Mouse (Mus musculus) CH12.LX (cell line): ENCODE measurements around the gene Shq1. TPM values are rescaled to one million over a fixed set of nuclear protein-coding genes. Genes with fewer than 3 reads are reported as not detected.

Experiments used
- DNase-seq: peaks from one replicate; pipeline ENCODE4 v3.0.0-alpha.2; 2013; ENCODE audit errors: extremely low read depth
- H3K27ac ChIP-seq: 2 replicates; pipeline ENCODE4 v1.5.1; 2012; ENCODE audit warnings: low read depth, mild to moderate bottlenecking, control low read depth, moderate library complexity; ENCODE audit not compliant: insufficient read depth
- H3K27me3 ChIP-seq: replicated peaks from 2 replicates; pipeline ENCODE3; 2012; ENCODE audit warnings: inconsistent platforms
- H3K36me3 ChIP-seq, 2 experiments: replicated peaks in 1 of 2; 2 replicates each; pipeline versions ENCODE3 to v1.6.1; 2012; ENCODE audit warnings: inconsistent platforms in 1 of 2, low read length in 1 of 2, mild to moderate bottlenecking in 1 of 2, mixed read lengths in 1 of 2, moderate library complexity in 1 of 2; ENCODE audit not compliant: control insufficient read depth in 1 of 2, insufficient read depth in 1 of 2
- H3K4me1 ChIP-seq, 2 experiments: 2 replicates each; pipeline ENCODE4 v1.6.1; 2012; ENCODE audit warnings: inconsistent platforms in 1 of 2, moderate library complexity in 1 of 2; ENCODE audit not compliant: insufficient read depth in 2 of 2, control insufficient read depth in 1 of 2
- H3K4me2 ChIP-seq: 2 replicates; pipeline ENCODE4 v1.6.1; 2012; ENCODE audit warnings: low read depth, mild to moderate bottlenecking, control low read depth; ENCODE audit not compliant: poor library complexity, insufficient read depth, severe bottlenecking
- H3K4me3 ChIP-seq, 3 experiments: fragments of 150-350 bp in 1 of 3; sonication (generic) in 1 of 3; replicated peaks in 1 of 3; 2 replicates each; pipeline versions ENCODE3 to v1.5.1; 2011 to 2012; ENCODE audit warnings: low read depth in 2 of 3, low read length in 2 of 3, mild to moderate bottlenecking in 2 of 3, moderate library complexity in 2 of 3, control low read depth in 1 of 3, improper control_type of control experiment in 1 of 3, inconsistent platforms in 1 of 3, mixed read lengths in 1 of 3; ENCODE audit not compliant: poor library complexity in 1 of 3
- H3K79me2 ChIP-seq: replicated peaks from 2 replicates; pipeline ENCODE4 v1.6.1; 2012; ENCODE audit warnings: mild to moderate bottlenecking, moderate library complexity; ENCODE audit not compliant: control insufficient read depth, poor library complexity, insufficient read depth, severe bottlenecking; ENCODE audit errors: extremely low read depth
- H3K9ac ChIP-seq: 2 replicates; pipeline ENCODE4 v1.6.1; 2012; ENCODE audit warnings: low read depth, mild to moderate bottlenecking, control low read depth, moderate library complexity; ENCODE audit not compliant: insufficient read depth
- H3K9me3 ChIP-seq: replicated peaks from 2 replicates; pipeline ENCODE3; 2012; ENCODE audit warnings: low read length, inconsistent platforms, mixed read lengths
- BHLHE40 ChIP-seq: IDR thresholded peaks from 2 replicates; pipeline ENCODE4 v1.6.1; 2011; ENCODE audit warnings: mild to moderate bottlenecking, low read depth, low read length, improper control_type of control experiment
- CHD1 ChIP-seq: IDR thresholded peaks from 2 replicates; pipeline ENCODE4 v1.6.1; 2012; ENCODE audit warnings: low read depth, low read length, improper control_type of control experiment, inconsistent platforms
- CHD2 ChIP-seq: IDR thresholded peaks from 2 replicates; pipeline ENCODE4 v1.6.1; 2011; ENCODE audit warnings: low read length, improper control_type of control experiment
- E2F4 ChIP-seq: IDR thresholded peaks from 2 replicates; pipeline ENCODE4 v1.6.1; 2011; ENCODE audit warnings: low read depth, low read length, improper control_type of control experiment; ENCODE audit not compliant: insufficient replicate concordance
- EP300 ChIP-seq: IDR thresholded peaks from 2 replicates; pipeline ENCODE4 v1.6.1; 2011; ENCODE audit warnings: low read length, improper control_type of control experiment
- ETS1 ChIP-seq: conservative IDR thresholded peaks from 2 replicates; pipeline ENCODE4 v1.6.1; 2012; ENCODE audit warnings: low read depth, mild to moderate bottlenecking, inconsistent platforms, low read length, improper control_type of control experiment, moderate library complexity
- GABPA ChIP-seq: IDR thresholded peaks from 2 replicates; pipeline ENCODE4 v1.6.1; 2012; ENCODE audit warnings: low read depth, low read length, improper control_type of control experiment, inconsistent platforms; ENCODE audit not compliant: insufficient replicate concordance
- HCFC1 ChIP-seq: IDR thresholded peaks from 2 replicates; pipeline ENCODE4 v1.6.1; 2012; ENCODE audit warnings: low read depth, mild to moderate bottlenecking, inconsistent platforms, low read length, improper control_type of control experiment
- IRF4 ChIP-seq: IDR thresholded peaks from 2 replicates; pipeline ENCODE4 v1.6.1; 2014; ENCODE audit warnings: low read depth, mild to moderate bottlenecking, inconsistent platforms, low read length, improper control_type of control experiment
- JUN ChIP-seq: IDR thresholded peaks from 2 replicates; pipeline ENCODE4 v1.6.1; 2011; ENCODE audit warnings: low read depth, mild to moderate bottlenecking, low read length, improper control_type of control experiment, moderate library complexity; ENCODE audit not compliant: insufficient read depth
- JUND ChIP-seq: conservative IDR thresholded peaks from 2 replicates; pipeline ENCODE4 v1.6.1; 2011; ENCODE audit warnings: low read depth, low read length, improper control_type of control experiment
- MAFK ChIP-seq: IDR thresholded peaks from 2 replicates; pipeline ENCODE4 v1.6.1; 2011; ENCODE audit warnings: low read length, improper control_type of control experiment; ENCODE audit not compliant: insufficient replicate concordance
- MAX ChIP-seq: IDR thresholded peaks from 2 replicates; pipeline ENCODE4 v1.6.1; 2011; ENCODE audit warnings: low read length, improper control_type of control experiment
- MAZ ChIP-seq: IDR thresholded peaks from 2 replicates; pipeline ENCODE4 v1.6.1; 2012; ENCODE audit warnings: low read depth, mild to moderate bottlenecking, inconsistent platforms, low read length, improper control_type of control experiment, moderate library complexity
- MEF2A ChIP-seq: IDR thresholded peaks from 2 replicates; pipeline ENCODE4 v1.6.1; 2014; ENCODE audit warnings: low read depth, mild to moderate bottlenecking, inconsistent platforms, low read length, improper control_type of control experiment, borderline replicate concordance
- MXI1 ChIP-seq: IDR thresholded peaks from 2 replicates; pipeline ENCODE4 v1.6.1; 2011; ENCODE audit warnings: mild to moderate bottlenecking, low read depth, low read length, improper control_type of control experiment
- MYC ChIP-seq: IDR thresholded peaks from 2 replicates; pipeline ENCODE4 v1.6.1; 2011; ENCODE audit warnings: low read depth, mild to moderate bottlenecking, improper control_type of control experiment, low read length
- POLR2A ChIP-seq: IDR thresholded peaks from 2 replicates; pipeline ENCODE4 v1.6.1; 2011; ENCODE audit warnings: low read depth, mild to moderate bottlenecking, improper control_type of control experiment, low read length
- RAD21 ChIP-seq: IDR thresholded peaks from 2 replicates; pipeline ENCODE4 v1.6.1; 2011; ENCODE audit warnings: low read depth, mild to moderate bottlenecking, low read length, improper control_type of control experiment, moderate library complexity
- RCOR1 ChIP-seq: conservative IDR thresholded peaks from 2 replicates; pipeline ENCODE4 v1.6.1; 2012; ENCODE audit warnings: low read depth, mild to moderate bottlenecking, inconsistent platforms, low read length, improper control_type of control experiment
- SIN3A ChIP-seq: IDR thresholded peaks from 2 replicates; pipeline ENCODE4 v1.6.1; 2012; ENCODE audit warnings: low read length, improper control_type of control experiment, inconsistent platforms
- TBP ChIP-seq: conservative IDR thresholded peaks from 2 replicates; pipeline ENCODE4 v1.6.1; 2011; ENCODE audit warnings: low read depth, low read length, improper control_type of control experiment
- TCF12 ChIP-seq: IDR thresholded peaks from 2 replicates; pipeline ENCODE4 v1.6.1; 2014; ENCODE audit warnings: low read depth, mild to moderate bottlenecking, inconsistent platforms, low read length, improper control_type of control experiment
- USF2 ChIP-seq: conservative IDR thresholded peaks from 2 replicates; pipeline ENCODE4 v1.6.1; 2011; ENCODE audit warnings: low read depth, low read length, improper control_type of control experiment
- ZMIZ1 ChIP-seq: IDR thresholded peaks from 2 replicates; pipeline ENCODE4 v1.6.1; 2012; ENCODE audit warnings: low read depth, mild to moderate bottlenecking, inconsistent platforms, low read length, improper control_type of control experiment
- ZNF384 ChIP-seq: IDR thresholded peaks from 2 replicates; pipeline ENCODE4 v1.6.1; 2012; ENCODE audit warnings: low read depth, low read length, improper control_type of control experiment, inconsistent platforms
- dilution Hi-C: fragments of 300-500 bp; cut with MboI; formaldehyde crosslinking; loops from 2 replicates; pipeline ENCODE4 v1.14.3; 2020; ENCODE audit warnings: low sequenced_read_pairs; ENCODE audit not compliant: extremely low pct_unique_long_range_greater_than_20kb, extremely low pct_ligation_motif_present
- in situ Hi-C: fragments of 300-500 bp; cut with MboI; formaldehyde crosslinking; loops from 3 replicates; pipeline ENCODE4 v1.14.3; 2019; ENCODE audit warnings: low sequenced_read_pairs, low pct_ligation_motif_present, low pct_unique_long_range_greater_than_20kb, mixed read lengths
- polyA plus RNA-seq: library from polyadenylated mRNA; unstranded; fragments of >175 nt; gene quantifications from 2 replicates; pipeline ENCODE4 v1.2.1, GENCODE M21; 2012; ENCODE audit warnings: low read depth; ENCODE audit not compliant: insufficient read length
- total RNA-seq, 2 experiments: library from RNA; depleted of rRNA; stranded (reverse); fragments of 300-350 nt in 1 of 2; fragments of >200 nt in 1 of 2; gene quantifications; 2 replicates each; pipeline ENCODE4 v1.2.3; 2012 to 2014

The Shq1 gene
- total and polyA plus RNA-seq, 3 experiments: 26.6 to 32.3 (median 32.3) TPM

DNA sequence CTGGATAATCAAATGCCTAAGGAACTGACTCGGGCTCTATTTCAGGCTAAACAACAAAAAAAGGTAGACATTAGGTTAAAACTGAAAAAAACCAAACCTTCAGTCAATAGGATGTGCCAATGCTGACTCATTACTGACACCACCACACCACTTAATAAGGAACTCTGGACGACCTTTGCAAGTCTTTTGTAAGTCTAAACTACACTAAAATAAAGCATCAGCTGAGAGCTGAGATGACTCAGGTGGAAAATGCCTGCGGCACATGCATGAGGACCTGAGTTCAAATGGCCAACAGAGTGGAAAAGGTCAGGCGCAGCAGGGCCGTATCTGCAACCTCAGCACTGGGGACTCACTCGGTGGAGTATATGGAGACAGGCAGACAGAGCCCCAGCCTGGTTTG lies 69.3 kb downstream of the Shq1 start:
- H3K27ac ChIP-seq: no peak overlapping the region
- H3K27me3 ChIP-seq: no peaks in the 10 kb centered on the region
- TF ChIP-seq MAFK (peak; percentile 91), HCFC1 (peak; percentile 28; the same call in 1 of the 2 replicates), BHLHE40 (peak; percentile 99), MAX (0 out of 2 replicates have a peak, but pooled peaks have one; percentile 52), TCF12 (peak; percentile 71), MXI1 (peak; percentile 54; the same call in 1 of the 2 replicates), JUN (peak; percentile 84), RCOR1 (peak; percentile 84; the same call in 1 of the 2 replicates), POLR2A (no peak), JUND (peak; percentile 94), GABPA (no peak), MEF2A (peak; percentile 80), E2F4 (no peak), ETS1 (peak; percentile 97), ZNF384 (peak; percentile 82), USF2 (no peak), CHD1 (no peak), CHD2 (peak; percentile 53; the same call in 1 of the 2 replicates), TBP (no peak), RAD21 (no peak), EP300 (peak; percentile 94), MAZ (0 out of 2 replicates have a peak, but pooled peaks have one; percentile 51), IRF4 (peak; percentile 91), SIN3A (peak; percentile 78), ZMIZ1 (no peak), MYC (peak; percentile 91)
- H3K9ac ChIP-seq: no peak overlapping the region
- dilution Hi-C loops: no loop called here
- peak; percentile 74 for DNase-seq
- in situ Hi-C loops: no loop called here
- peaks cover 8 to 62% of the 10 kb centered on the region in 2 experiments for H3K36me3 ChIP-seq
- no peak overlapping the region for H3K4me2 ChIP-seq
- no peaks in the 10 kb centered on the region; the same call in 1 of the 2 replicates for H3K79me2 ChIP-seq
- no peak overlapping the region for H3K4me3 ChIP-seq
- peaks cover 5 to 23% of the 10 kb centered on the region in 2 experiments for H3K4me1 ChIP-seq
- no peaks in the 10 kb centered on the region for H3K9me3 ChIP-seq
